Mouse (Mus musculus) G1E (cell line): ENCODE results near the gene Ogfod3.

Experiments
- CTCF ChIP-seq: IDR thresholded peaks from 2 replicates; pipeline ENCODE4 v1.5.1; 2012; ENCODE audit warnings: low read depth, low read length, inconsistent platforms, mixed read lengths
- GATA1 ChIP-seq: IDR thresholded peaks from 2 replicates; pipeline ENCODE4 v1.6.1; 2012; ENCODE audit warnings: borderline replicate concordance, low read length, inconsistent platforms, mixed read lengths
- GATA2 ChIP-seq: IDR thresholded peaks from 2 replicates; pipeline ENCODE4 v1.6.1; 2012; ENCODE audit warnings: low read depth, low read length, inconsistent platforms, borderline replicate concordance
- POLR2AphosphoS5 ChIP-seq: IDR thresholded peaks from 2 replicates; pipeline ENCODE4 v1.6.1; 2012; ENCODE audit warnings: low read depth, low read length, inconsistent platforms; ENCODE audit not compliant: insufficient replicate concordance
- TAL1 ChIP-seq: conservative IDR thresholded peaks from 2 replicates; pipeline ENCODE4 v1.6.1; 2012; ENCODE audit warnings: low read depth, low read length, inconsistent platforms, mixed read lengths

GRCm38 (mm10) chr11:121138732-121139131 lies 65.8 kb downstream of the Ogfod3 start:
- no peak for TF ChIP-seq CTCF
- TF ChIP-seq POLR2AphosphoS5, result no peak
- TF ChIP-seq TAL1, result no peak
- no peak for TF ChIP-seq GATA1
- no peak for TF ChIP-seq GATA2
